Mouse (Mus musculus): ENCODE measurements around the gene Ovgp1.
A peak's percentile ranks its signal among the peaks of the same experiment; 100 is the strongest.
"Not testable (repeated sequence)": the region's sequence is repeated elsewhere in the genome, so short reads cannot be mapped to it uniquely, and the experiment has no call there.

The Ovgp1 gene

GRCm38 (mm10) chr3:105973411-105973810, at the start of gene Ovgp1:
Gene Ovgp1 (plus strand): TSS chr3:105973711.
- no peak for DNase-seq (ENCODE audit: extremely low read depth, low read depth, low spot score)

GRCm38 (mm10) chr3:105924616-105925015, 48.9 kb upstream of the Ovgp1 start:
- DNase-seq (ENCODE audit: extremely low read depth, low read depth, low spot score) = no peak

- no peak for DNase-seq (ENCODE audit: extremely low read depth, low read depth, low spot score)
Observed at GRCm38 (mm10) chr3:105927561-105928194, 45.8 kb upstream of the Ovgp1 start.

- no peak for DNase-seq (ENCODE audit: extremely low read depth, low read depth, low spot score)
Observed at GRCm38 (mm10) chr3:105928195-105928569, 45.3 kb upstream of the Ovgp1 start.

GRCm38 (mm10) chr3:105928781-105929180, 44.7 kb upstream of the Ovgp1 start:
- DNase-seq (ENCODE audit: extremely low read depth, low read depth, low spot score) = no peak

GRCm38 (mm10) chr3:105929821-105930220, 43.7 kb upstream of the Ovgp1 start:
- no peak for DNase-seq (ENCODE audit: extremely low read depth, low read depth, low spot score)

GRCm38 (mm10) chr3:105931095-105931494, 42.4 kb upstream of the Ovgp1 start:
- DNase-seq (ENCODE audit: extremely low read depth, low read depth, low spot score) = no peak

GRCm38 (mm10) chr3:105932240-105933071, 41.1 kb upstream of the Ovgp1 start, which contains the start of gene I830077J02Rik:
Gene I830077J02Rik (minus strand): TSS chr3:105932664.
- DNase-seq (ENCODE audit: extremely low read depth, low read depth, low spot score) = no peak

GRCm38 (mm10) chr3:105933926-105934325, 39.6 kb upstream of the Ovgp1 start:
- peak; percentile 8 for DNase-seq (ENCODE audit: extremely low read depth, low read depth, low spot score)

- no peak for DNase-seq (ENCODE audit: extremely low read depth, low read depth, low spot score)
Observed at GRCm38 (mm10) chr3:105935033-105935432, 38.5 kb upstream of the Ovgp1 start.

- no peak for DNase-seq (ENCODE audit: extremely low read depth, low read depth, low spot score)
Observed at GRCm38 (mm10) chr3:105936111-105936510, 37.4 kb upstream of the Ovgp1 start.

- no peak for DNase-seq (ENCODE audit: extremely low read depth, low read depth, low spot score)
Observed at GRCm38 (mm10) chr3:105951348-105951747, 22.2 kb upstream of the Ovgp1 start.

GRCm38 (mm10) chr3:105957235-105957634, 16.3 kb upstream of the Ovgp1 start:
- no peak for DNase-seq (ENCODE audit: extremely low read depth, low read depth, low spot score)

- DNase-seq (ENCODE audit: extremely low read depth, low read depth, low spot score) = no peak
Observed at GRCm38 (mm10) chr3:105958204-105958603, 15.3 kb upstream of the Ovgp1 start.

GRCm38 (mm10) chr3:105958974-105959580, 14.4 kb upstream of the Ovgp1 start, which contains the start of gene Wdr77:
Gene Wdr77 (plus strand): TSS chr3:105959369.
- peak; percentile 83 for DNase-seq (ENCODE audit: extremely low read depth, low read depth, low spot score)

- DNase-seq (ENCODE audit: extremely low read depth, low read depth, low spot score) = no peak
Observed at GRCm38 (mm10) chr3:105959585-105959984, 13.9 kb upstream of the Ovgp1 start.

- no peak for DNase-seq (ENCODE audit: extremely low read depth, low read depth, low spot score)
Observed at GRCm38 (mm10) chr3:105959999-105960398, 13.5 kb upstream of the Ovgp1 start, which contains the start of gene Atp5f1. Gene Atp5f1 (minus strand): TSS chr3:105960099.

GRCm38 (mm10) chr3:105960700-105961099, 12.8 kb upstream of the Ovgp1 start:
- no peak for DNase-seq (ENCODE audit: extremely low read depth, low read depth, low spot score)

GRCm38 (mm10) chr3:105971831-105972446, 1.6 kb upstream of the Ovgp1 start:
- DNase-seq (ENCODE audit: extremely low read depth, low read depth, low spot score) = no peak

GRCm38 (mm10) chr3:105974174-105974573, 663 bp downstream of the Ovgp1 start:
- no peak for DNase-seq (ENCODE audit: extremely low read depth, low read depth, low spot score)

- not testable (repeated sequence) for DNase-seq (ENCODE audit: extremely low read depth, low read depth, low spot score)
Observed at GRCm38 (mm10) chr3:105989611-105990010, 16.1 kb downstream of the Ovgp1 start.

Data from fat pad, adult 2 months (tissue).